Mouse (Mus musculus) adipocyte (in vitro differentiated cells): ENCODE measurements around the gene Senp1.

Source experiments
- DNase-seq: peaks from one replicate; pipeline ENCODE4 v3.0.0-alpha.2; 2016; ENCODE audit warnings: low spot score

Gene Senp1

GRCm38 (mm10) chr15:98048918-98049700 is 44.4 kb downstream of the Senp1 start:
- no peak for DNase-seq

- no peak for DNase-seq
Observed at GRCm38 (mm10) chr15:98044387-98044786, 49.2 kb downstream of the Senp1 start.

DNA sequence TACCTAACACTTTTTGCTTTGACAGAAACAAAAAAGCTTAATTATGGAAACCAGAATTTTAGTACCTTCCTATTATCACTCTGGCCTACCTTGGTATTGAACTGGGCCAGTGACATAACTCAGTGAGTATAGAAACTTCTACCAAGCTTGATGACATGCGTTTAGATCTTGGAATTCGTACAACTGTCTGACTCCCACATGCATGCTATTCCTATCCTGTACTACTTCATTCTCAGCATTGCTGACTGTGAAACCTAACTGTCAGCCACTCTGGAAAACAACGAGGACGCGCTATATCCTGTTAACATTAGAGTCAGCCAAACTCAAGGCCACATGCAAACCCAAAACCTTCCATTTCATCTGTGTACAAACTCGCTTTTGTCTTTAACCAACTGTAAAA is 49.6 kb downstream of the Senp1 start:
- DNase-seq, result no peak

- DNase-seq, result no peak
Observed at GRCm38 (mm10) chr15:98042508-98042907, 51.0 kb downstream of the Senp1 start.

- no peak for DNase-seq
Observed at GRCm38 (mm10) chr15:98039682-98040081, 53.9 kb downstream of the Senp1 start.

DNA sequence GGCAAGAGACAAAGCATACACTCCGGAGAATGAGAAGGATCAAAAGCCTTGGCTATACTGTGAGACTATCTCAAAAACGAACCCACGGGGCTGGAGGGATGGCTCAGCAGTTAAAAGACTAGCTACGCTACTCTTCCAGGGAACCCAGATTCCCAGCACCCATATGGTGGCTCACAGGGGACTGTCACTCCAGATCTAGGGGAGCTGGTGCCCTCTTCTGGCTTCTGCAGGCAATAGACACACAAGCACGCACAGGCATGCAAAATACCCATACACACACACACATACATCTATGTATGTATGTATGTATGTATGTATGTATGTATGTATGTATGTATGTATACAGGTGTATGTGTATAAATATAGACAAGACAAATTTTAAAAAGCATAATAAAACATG is 57.0 kb downstream of the Senp1 start:
- DNase-seq, result no peak

GRCm38 (mm10) chr15:98035076-98035755 is 58.3 kb downstream of the Senp1 start:
- no peak for DNase-seq

DNA sequence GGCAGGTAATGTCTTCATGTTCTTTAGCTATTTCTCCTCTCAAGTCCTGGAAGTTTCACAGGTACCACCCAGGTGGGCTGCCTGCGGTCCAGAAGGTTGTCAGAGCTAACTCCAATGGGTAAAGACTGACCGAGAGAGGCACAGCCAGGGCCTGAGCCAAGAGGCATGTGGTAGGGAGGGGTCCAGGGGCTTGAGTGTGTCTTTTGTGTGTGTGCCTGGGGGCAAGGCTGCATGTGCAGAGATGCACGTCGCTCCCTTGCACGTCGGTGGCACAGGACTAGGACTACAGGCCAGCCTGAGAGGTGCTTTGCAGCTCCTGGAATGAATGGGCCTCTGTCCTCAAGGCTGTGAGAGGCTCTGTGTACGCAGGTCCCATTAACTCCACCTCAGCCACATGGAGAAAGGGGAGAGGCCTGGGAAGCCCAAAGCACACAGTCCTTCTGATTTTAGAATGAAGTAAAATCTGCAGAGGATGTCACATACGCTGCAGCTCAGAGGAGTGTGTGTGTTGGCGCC is 60.3 kb downstream of the Senp1 start:
- DNase-seq, result no peak

DNA sequence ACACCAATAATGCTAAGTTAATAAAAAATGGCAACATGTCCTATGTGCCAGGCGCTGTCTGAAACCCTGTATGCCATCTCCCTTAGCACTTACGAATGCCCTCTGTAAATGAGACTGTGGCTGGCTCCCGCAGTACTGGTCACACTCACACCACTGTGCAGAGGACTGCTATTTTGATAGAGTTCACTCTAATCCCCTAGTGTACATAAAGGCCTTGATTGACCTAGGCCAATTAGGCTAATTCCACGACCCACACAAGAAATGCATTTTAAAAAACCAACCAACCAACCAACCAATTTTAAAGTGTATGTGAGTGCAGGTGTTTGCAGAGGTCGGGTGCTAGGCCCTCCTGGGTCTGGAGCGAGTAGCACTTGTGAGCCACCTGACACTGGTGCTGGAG is 63.7 kb downstream of the Senp1 start:
- DNase-seq, result no peak

DNA sequence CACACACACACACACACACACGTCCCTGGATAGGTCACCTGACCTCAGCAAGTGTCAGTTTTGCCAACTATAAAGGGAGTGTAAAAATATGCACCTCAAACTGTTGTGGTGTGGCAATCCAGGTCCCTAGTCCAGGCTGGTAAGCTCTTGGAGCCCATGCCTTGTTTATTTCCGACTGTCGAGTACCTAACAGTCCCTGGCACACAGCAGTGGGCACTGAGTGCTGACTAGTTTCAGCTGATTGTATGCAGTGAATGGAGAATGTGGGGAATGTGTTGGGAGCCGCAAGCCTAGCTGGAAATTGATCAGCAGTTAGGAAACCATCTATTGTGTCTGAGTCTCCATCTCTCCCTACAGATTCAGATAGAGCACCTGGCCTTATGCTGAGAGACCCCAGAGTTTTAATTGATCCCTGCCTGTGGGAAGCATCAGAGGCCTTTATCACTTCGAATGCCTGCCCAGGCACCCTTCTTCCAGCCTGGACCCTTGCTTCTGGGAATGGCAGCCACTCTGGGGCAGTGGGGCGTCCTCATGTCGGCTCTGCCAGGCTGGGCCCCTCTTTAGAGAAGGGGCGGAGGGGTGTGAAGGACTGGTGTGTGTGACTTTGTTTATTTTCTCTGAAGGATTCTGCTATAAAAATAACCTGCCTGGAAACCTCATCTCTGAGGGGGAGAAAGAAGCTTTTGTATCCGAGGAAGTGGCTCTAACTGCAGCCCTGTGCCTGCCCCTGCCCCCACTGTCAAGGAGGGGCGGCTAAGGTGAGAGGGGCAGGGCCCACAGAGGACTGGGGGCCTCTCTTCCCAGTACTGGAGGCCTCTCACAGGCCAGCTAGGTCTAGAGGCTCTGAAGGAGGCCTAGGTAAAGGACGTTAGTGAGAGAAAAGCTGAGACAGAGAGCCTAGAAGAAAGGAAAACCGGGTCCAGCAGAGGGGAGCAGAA is 66.3 kb downstream of the Senp1 start:
- no peak for DNase-seq

- peak; percentile 23 for DNase-seq
Observed at GRCm38 (mm10) chr15:98025611-98026010, 67.9 kb downstream of the Senp1 start.

GRCm38 (mm10) chr15:98023137-98023536 is 70.4 kb downstream of the Senp1 start:
- peak; percentile 54 for DNase-seq

GRCm38 (mm10) chr15:98021886-98022285 is 71.7 kb downstream of the Senp1 start:
- peak; percentile 30 for DNase-seq

- no peak for DNase-seq
Observed at GRCm38 (mm10) chr15:98019047-98019446, 74.5 kb downstream of the Senp1 start.

GRCm38 (mm10) chr15:98017925-98018324 is 75.6 kb downstream of the Senp1 start:
- no peak for DNase-seq

- DNase-seq, result no peak
Observed at GRCm38 (mm10) chr15:98012810-98013209, 80.7 kb downstream of the Senp1 start.

GRCm38 (mm10) chr15:98005181-98005580 is 88.4 kb downstream of the Senp1 start:
- DNase-seq, result no peak

- DNase-seq, result no peak
Observed at GRCm38 (mm10) chr15:98004740-98005159, 88.8 kb downstream of the Senp1 start.

DNA sequence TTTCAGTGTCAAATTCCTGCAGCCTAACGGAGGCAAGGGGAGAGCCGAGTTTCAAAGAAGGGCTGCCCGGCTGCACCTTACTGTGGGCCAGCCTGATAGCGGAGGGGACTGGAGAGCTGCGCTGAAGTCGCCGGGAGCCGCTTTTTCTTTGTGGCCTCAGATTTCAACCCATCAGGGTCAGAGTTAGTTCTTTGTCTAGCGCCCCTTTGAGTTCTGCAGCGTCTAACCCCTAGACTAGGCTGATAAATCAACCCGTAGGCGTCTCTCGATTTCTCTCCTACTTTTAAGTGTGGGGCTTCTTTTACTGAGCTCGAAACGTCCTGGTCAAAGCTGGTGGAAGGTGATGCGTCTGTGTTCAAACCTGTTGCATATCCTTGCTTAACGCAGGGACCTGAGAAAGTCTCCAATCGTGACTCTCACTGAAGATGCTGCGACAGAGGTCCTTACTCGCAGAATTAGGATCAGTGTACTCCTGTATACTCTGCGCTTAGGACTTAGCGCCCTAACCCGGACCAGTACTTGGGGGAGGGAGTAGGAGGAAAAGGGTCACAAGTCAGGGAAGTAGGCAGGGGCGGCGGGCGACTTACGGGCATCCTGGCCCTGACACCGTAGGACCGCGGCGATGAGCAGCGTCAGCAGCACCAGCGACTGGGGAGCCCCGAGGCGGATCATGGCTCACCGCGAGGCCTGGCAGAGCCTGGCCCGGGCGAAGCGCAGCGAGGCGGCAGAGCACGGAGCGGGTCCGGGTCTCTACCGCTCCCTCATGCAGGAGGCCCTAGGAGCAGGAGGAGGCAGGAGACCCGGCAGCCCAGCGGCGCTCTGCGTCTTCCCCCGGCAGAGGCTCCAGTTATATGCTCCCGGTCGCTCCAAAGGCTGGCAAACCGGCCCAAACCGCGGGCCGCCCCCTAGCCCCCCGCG is 89.5 kb downstream of the Senp1 start, which contains the start of gene Col2a1:
Col2a1 (minus strand) TSS at position 874 of the 918 bp plus-strand sequence.
- DNase-seq, result no peak

DNA sequence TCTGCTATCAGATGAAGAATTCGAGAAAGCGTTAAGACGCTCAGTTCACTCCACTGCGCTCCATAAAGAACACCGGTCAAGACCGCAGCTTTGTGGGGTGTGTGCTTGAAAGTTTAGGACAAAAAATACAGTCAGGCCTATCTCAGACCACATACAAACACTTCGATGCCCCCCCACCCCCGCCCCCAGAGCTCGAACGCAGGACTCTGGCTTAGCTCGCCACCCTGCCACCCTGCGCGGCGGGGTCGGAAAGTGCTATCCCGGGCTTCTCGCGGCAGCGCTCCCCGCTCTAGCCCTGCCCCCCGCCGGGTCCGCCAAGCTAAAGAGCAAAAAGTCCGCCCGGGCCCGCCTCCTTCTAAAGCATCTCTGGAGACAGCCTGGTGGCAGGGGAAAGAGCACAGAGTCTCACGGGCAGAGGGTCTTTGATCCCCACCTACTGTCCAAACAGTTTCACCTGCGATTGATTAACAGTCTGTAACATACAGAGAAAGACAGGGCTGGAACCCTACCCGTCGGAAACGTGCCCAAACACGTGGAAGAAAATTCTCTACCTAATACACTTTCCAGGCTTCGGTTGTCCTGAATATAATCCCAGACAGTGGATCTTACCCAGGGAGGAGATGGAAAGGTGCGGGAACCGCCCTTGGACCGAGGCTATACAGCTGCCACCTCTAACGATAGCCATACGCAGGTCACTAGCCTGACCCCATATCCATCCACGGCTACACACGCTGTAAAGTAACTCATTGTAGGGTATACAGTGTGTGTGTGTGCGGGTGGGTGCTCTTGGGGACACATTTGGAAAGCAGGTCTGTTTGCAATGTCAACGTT is 90.3 kb downstream of the Senp1 start:
- DNase-seq, result no peak
